Mouse (Mus musculus) heart, embryonic 14.5 days (tissue): Measurements from ENCODE around the gene Mthfsd. TPM values are rescaled to one million over a fixed set of nuclear protein-coding genes. Genes with fewer than 3 reads are reported as not detected.

Experiments used
- ATAC-seq: fragments of 200-750 bp; cut with Nextera tagmentation; 2 replicates; pipeline ENCODE4 v1.8.0; 2017; ENCODE audit warnings: low read depth, moderate TSS enrichment; ENCODE audit not compliant: insufficient number of reproducible peaks, insufficient read depth, low FRiP score
- H3K27ac ChIP-seq, 2 experiments: fragments of 200-500 bp in 1 of 2; fragments of 300-500 bp in 1 of 2; sonication (generic) in 1 of 2; replicated peaks in 1 of 2; 2 replicates each; pipeline ENCODE4 v1.5.1; 2012 to 2014; ENCODE audit warnings: low read depth in 2 of 2, low read length in 2 of 2, control low read depth in 1 of 2, mild to moderate bottlenecking in 1 of 2, mixed read lengths in 1 of 2; ENCODE audit not compliant: control insufficient read depth in 1 of 2, insufficient read depth in 1 of 2
- H3K27me3 ChIP-seq: fragments of 300-500 bp; sonication (generic); 2 replicates; pipeline ENCODE4 v1.6.1; 2014; ENCODE audit warnings: mild to moderate bottlenecking, low read length, control low read depth; ENCODE audit not compliant: control insufficient read depth, insufficient read depth
- H3K36me3 ChIP-seq: fragments of 300-500 bp; sonication (generic); 2 replicates; pipeline ENCODE4 v1.6.1; 2014; ENCODE audit warnings: mild to moderate bottlenecking, control low read depth, low read length, mixed read lengths; ENCODE audit not compliant: control insufficient read depth, insufficient read depth
- H3K4me1 ChIP-seq, 2 experiments: fragments of 200-500 bp in 1 of 2; fragments of 300-500 bp in 1 of 2; sonication (generic) in 1 of 2; 2 replicates each; pipeline ENCODE4 v1.6.1; 2012 to 2014; ENCODE audit warnings: low read length in 2 of 2, control low read depth in 1 of 2, mixed read lengths in 1 of 2; ENCODE audit not compliant: control insufficient read depth in 2 of 2, insufficient read depth in 2 of 2
- H3K4me2 ChIP-seq: fragments of 300-500 bp; sonication (generic); 2 replicates; pipeline ENCODE4 v1.6.1; 2014; ENCODE audit warnings: mild to moderate bottlenecking, low read length
- H3K4me3 ChIP-seq, 2 experiments: fragments of 200-500 bp in 1 of 2; fragments of 300-500 bp in 1 of 2; sonication (generic) in 1 of 2; 2 replicates each; pipeline ENCODE4 v1.5.1; 2012 to 2014; ENCODE audit warnings: low read length in 2 of 2, mild to moderate bottlenecking in 2 of 2, control low read depth in 1 of 2, low read depth in 1 of 2, moderate library complexity in 1 of 2; ENCODE audit not compliant: control insufficient read depth in 1 of 2, insufficient read depth in 1 of 2
- H3K9ac ChIP-seq: fragments of 300-500 bp; sonication (generic); 2 replicates; pipeline ENCODE4 v1.6.1; 2014; ENCODE audit warnings: mild to moderate bottlenecking, low read length
- H3K9me3 ChIP-seq: fragments of 300-500 bp; sonication (generic); 2 replicates; pipeline ENCODE4 v1.6.1; 2016; ENCODE audit warnings: low read length, control low read depth; ENCODE audit not compliant: control insufficient read depth
- WGBS: fragments of 180-500 bp; shearing (Covaris S2); extraction: QIAGEN DNeasy Blood & Tissue Kit; methylation state at CpG from one replicate; pipeline ENCODE4 v1.1.7; 2014; 5-methylcytosine and 5-hydroxymethylcytosine counted together
- polyA plus RNA-seq: library from polyadenylated mRNA; unstranded; fragments of >200 nt; fragmentation: Nextera tagmentation; extraction: Ambion mirVana; gene quantifications from 2 replicates; pipeline ENCODE4 v1.2.1, GENCODE M21; 2014

The Mthfsd gene
- polyA plus RNA-seq, 1 experiment from 2014 or later: 41.1 TPM

DNA sequence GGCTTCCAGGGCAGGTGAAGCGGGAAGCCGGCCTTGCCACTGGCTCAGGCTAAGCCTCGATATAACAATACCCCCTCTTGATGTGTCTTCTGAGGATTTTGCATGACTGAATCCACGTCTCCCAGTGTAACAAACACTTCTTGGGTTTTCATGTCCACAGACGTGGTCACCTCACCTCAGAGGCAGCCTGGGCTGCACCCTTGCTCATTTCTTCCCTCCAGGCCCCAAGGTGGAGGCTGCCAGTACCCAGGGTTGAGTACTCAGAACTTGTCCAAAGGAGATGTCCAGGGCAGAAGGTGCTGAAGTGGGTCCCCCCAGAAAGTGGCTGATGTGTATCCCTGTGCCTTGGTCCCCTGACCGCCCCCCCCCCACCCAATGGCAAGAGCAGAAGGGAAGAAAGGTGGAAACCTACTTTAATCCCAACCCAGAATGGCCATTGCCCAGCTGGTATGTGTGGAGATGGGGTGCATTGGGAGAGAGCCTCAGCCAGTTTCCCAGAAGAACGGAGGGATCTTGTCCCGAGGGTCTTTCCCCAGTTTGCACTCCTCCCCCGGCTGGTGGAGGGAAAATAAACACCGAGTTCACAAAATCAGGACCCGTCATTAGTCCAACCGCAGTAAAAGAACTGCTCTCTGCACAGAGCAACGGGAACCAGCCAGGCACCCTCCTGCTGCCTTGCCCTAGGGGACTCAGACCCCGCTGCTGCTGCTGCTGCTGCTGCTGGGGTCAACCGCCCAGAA lies 33.9 kb downstream of the Mthfsd start:
- H3K4me1 ChIP-seq: peaks cover 3 to 7% of the 10 kb centered on the region in 2 experiments; a peak in 2 of 4 replicates
- no peak overlapping the region for H3K9ac ChIP-seq
- 5% methylated on average over 15 of the region's 15 CpGs for WGBS
- no peak for ATAC-seq
- no peak overlapping the region for H3K27ac ChIP-seq
- H3K36me3 ChIP-seq: no peaks in the 10 kb centered on the region
- no peak overlapping the region for H3K4me2 ChIP-seq
- H3K9me3 ChIP-seq: no peaks in the 10 kb centered on the region
- H3K27me3 ChIP-seq: peaks cover 99% of the 10 kb centered on the region
- no peak overlapping the region for H3K4me3 ChIP-seq

DNA sequence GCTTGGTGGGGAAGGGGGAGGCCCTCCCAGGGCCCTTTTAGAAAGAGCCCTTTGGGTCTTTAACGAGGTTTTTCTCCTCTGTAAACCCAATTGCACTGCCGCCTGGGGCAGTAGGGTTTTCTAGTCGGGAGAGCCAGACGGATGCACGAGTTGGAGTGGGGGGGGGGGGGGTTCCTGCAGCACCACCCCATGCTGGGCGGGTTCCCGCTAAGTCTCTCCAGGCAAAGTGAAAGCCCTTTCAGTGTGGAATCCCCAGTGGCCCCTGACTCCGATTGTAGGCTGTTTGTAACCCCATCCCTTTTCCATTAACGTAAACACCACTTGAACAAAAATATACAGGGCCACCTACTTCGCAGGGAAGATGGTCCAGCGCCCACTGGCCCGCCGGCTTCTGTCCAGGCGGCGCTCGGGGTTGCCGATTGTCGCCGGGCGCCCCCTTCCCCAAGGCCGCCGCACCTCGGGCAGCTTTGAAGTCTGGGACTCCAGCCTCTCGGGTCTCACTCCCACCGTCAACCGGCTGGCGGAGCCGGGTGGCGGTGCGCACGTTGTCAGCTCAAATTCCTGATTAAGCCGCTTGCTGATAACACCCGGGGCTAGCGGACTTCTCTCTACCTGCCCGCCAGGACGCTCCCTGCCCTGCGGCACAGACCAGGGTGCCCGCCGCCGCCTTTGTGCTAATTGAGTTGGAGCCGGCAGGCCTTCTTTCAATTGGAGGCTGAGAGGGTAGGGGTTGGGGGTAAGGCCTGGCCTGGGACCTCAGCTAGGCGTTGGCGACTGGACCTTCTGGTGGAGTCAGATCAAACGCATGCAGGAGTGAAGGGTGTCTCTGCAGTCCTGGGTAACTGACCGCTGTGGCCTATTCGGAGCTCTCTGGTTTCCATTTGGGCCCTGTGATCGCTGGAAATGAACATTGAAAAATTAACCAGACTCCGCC lies 34.8 kb downstream of the Mthfsd start:
- no peaks in the 10 kb centered on the region for H3K36me3 ChIP-seq
- H3K9me3 ChIP-seq: no peaks in the 10 kb centered on the region
- H3K4me2 ChIP-seq: peak overlapping the region; percentile 34
- WGBS: 1% methylated on average over 47 of the region's 48 CpGs
- ATAC-seq: no peak
- H3K27ac ChIP-seq: no peak overlapping the region
- peaks cover 99% of the 10 kb centered on the region for H3K27me3 ChIP-seq
- H3K4me3 ChIP-seq: peak overlapping the region; percentile 8 to 21; a peak in 3 of 4 replicates
- H3K9ac ChIP-seq: no peak overlapping the region
- peaks cover 3 to 7% of the 10 kb centered on the region in 2 experiments; a peak in 2 of 4 replicates for H3K4me1 ChIP-seq

DNA sequence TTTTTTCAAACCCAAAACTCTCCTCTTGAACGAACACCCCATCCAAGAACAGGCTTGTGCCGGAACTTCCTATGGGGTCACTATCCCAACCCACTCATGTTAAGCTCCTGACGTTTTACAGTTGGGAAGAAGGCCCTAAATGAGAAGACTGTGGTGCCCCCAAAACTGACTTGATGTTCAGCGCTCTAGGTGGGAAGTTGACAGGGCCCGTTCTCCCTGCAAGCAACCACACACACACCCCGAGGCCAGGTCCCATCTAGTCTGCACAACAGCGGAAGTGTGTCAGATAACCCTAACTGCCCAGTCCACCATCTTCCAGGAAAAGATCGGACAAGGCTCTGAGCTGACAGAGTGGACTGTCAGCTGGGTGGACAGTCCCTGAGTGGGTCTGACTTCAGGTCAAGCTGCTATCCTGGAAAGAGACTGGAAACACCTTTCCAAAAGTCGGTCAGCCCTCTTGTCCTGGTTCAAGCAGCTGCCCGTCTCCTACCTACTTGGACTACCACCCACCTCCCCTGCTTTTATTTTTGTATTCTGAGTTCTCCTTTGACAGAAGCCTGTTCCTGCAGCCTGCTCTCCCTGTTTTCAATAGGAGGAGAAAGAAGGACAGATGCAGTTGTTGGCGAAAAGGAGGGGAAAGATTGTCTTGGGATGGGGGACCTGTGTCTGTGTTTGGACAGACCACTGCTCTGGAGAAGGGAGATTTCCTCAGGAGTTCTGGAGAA lies 35.6 kb downstream of the Mthfsd start:
- ATAC-seq: no peak
- no peaks in the 10 kb centered on the region for H3K9me3 ChIP-seq
- H3K4me3 ChIP-seq: no peak overlapping the region
- H3K27me3 ChIP-seq: peaks cover 95% of the 10 kb centered on the region
- no peak overlapping the region for H3K27ac ChIP-seq
- H3K9ac ChIP-seq: no peak overlapping the region
- H3K4me2 ChIP-seq: no peak overlapping the region
- H3K4me1 ChIP-seq: peaks cover 3 to 7% of the 10 kb centered on the region in 2 experiments; a peak in 2 of 4 replicates
- H3K36me3 ChIP-seq: no peaks in the 10 kb centered on the region
- WGBS: 15% methylated on average over 11 of the region's 11 CpGs

DNA sequence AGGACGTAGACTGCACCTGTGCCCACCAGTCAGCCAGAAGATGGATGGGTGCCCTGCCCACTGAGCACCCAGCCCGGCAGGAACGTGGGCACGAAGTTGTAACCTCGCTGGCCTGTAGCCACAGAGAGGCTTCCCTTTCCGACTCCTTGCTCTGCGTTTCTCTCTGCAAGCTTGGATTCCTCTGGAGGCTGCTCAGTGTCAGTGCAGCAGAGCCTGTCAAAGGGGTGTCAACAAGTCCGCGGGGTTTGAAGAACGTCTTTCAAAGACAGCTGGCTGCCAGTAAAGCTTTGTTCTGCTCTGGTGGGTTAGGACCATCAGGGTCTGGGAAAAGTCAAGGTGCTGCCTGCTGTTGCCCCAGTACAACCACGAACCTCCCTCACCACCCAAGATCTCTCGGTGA lies 36.7 kb downstream of the Mthfsd start:
- H3K4me3 ChIP-seq: no peak overlapping the region
- no peak overlapping the region for H3K9ac ChIP-seq
- H3K36me3 ChIP-seq: no peaks in the 10 kb centered on the region
- H3K27ac ChIP-seq: no peak overlapping the region
- H3K27me3 ChIP-seq: peaks cover 87% of the 10 kb centered on the region
- peaks cover 3 to 7% of the 10 kb centered on the region in 2 experiments; a peak in 2 of 4 replicates for H3K4me1 ChIP-seq
- no peaks in the 10 kb centered on the region for H3K9me3 ChIP-seq
- H3K4me2 ChIP-seq: no peak overlapping the region
- ATAC-seq: no peak
- WGBS: 2% methylated on average over 12 of the region's 12 CpGs

DNA sequence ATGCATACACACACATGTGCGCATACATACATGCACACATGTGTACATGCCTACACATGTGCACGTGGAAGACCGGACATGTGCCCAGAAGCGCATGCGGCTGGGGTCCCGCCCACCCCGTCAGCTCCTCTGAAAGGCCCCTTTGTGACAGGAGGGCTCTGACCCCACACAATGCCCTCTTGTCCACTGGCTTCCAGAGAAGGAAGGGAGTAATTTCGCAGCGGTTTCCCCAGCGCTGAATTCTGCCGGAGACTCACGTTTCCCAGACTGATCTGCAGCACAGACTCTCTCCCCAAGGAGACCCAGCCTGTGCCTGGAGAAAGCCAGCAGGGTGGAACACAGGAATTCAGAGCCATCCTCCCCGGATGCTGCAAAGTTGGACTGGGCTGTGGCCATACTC lies 44.5 kb downstream of the Mthfsd start:
- no peak overlapping the region for H3K4me3 ChIP-seq
- no peak for ATAC-seq
- no peaks in the 10 kb centered on the region for H3K36me3 ChIP-seq
- 63% methylated on average over 13 of the region's 13 CpGs for WGBS
- no peak overlapping the region for H3K9ac ChIP-seq
- H3K4me2 ChIP-seq: no peak overlapping the region
- H3K27ac ChIP-seq: no peak overlapping the region
- peaks cover 36% of the 10 kb centered on the region for H3K27me3 ChIP-seq
- no peaks in the 10 kb centered on the region for H3K4me1 ChIP-seq
- peaks cover 6% of the 10 kb centered on the region for H3K9me3 ChIP-seq

DNA sequence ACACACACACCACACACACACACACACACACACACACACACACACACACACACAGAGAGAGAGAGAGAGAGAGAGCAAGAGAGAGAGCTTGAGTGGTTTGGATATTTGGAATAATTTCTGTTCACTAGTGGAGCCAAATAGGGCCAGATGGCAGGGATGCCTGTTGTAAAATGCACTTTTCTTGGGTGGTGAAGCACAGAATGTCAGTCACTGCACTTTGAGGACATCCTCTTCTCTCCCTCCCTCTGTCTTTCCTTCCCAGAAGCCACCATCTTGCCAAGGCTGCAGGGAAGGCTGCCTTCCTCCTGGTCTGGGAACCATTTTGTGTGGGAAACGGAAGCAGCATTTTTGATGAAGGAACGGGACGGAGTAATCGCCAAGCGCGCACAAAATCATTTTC lies 45.7 kb downstream of the Mthfsd start:
- Histone ChIP-seq H3K4me2 (no peak overlapping the region), H3K4me1 (no peaks in the 10 kb centered on the region), H3K9me3 (peaks cover 6% of the 10 kb centered on the region), H3K4me3 (no peak overlapping the region), H3K27ac (no peak overlapping the region), H3K36me3 (no peaks in the 10 kb centered on the region), H3K9ac (no peak overlapping the region), H3K27me3 (peaks cover 40% of the 10 kb centered on the region)
- ATAC-seq: no peak
- WGBS: 90% methylated on average over 6 of the region's 6 CpGs

DNA sequence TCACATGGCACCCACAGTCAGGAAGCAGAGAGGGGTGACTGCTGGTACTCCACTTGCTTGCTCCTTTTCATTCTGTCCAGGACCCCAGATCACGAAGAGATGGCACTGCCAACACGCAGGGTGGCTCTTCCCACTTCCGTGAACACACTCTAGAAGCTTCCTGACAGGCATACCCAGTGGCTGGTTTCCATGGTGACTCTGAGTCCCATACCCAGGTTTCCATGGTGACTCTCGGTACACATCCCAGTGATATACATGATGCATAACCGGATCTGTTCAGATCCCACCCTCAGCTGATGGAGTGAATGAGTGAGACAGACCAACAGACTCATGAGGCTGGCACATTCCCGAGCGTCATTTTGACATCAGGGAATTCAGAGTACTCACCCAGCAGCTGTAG lies 49.1 kb downstream of the Mthfsd start:
- no peaks in the 10 kb centered on the region for H3K36me3 ChIP-seq
- ATAC-seq: no peak
- H3K4me2 ChIP-seq: no peak overlapping the region
- H3K4me1 ChIP-seq: no peaks in the 10 kb centered on the region
- 73% methylated on average over 7 of the region's 7 CpGs for WGBS
- H3K27me3 ChIP-seq: peaks cover 37% of the 10 kb centered on the region; the same call in 1 of the 2 replicates
- peaks cover 6% of the 10 kb centered on the region for H3K9me3 ChIP-seq
- no peak overlapping the region for H3K4me3 ChIP-seq
- no peak overlapping the region for H3K9ac ChIP-seq
- H3K27ac ChIP-seq: no peak overlapping the region
